Mouse (Mus musculus): Measurements from ENCODE around the gene Zfp638.

The Zfp638 gene

GRCm38 (mm10) chr6:83866954-83867597 is at the start of gene Zfp638:
Gene Zfp638, plus strand, starts transcription at chr6:83867109.
- POLR2A ChIA-PET: interaction anchor here (0.5 to 7.7 kb wide), 92 partner anchors 8 to 1238 kb away, joined by 3 to 86 read pairs (median 4); partner anchors contain the start of genes Paip2b (in 3 of the 4), Dysf (in 2 of the 4), Nagk (in 2 of the 4) and Tex261 (in 1 of the 4)
- CTCF ChIA-PET: interaction anchor here (0.6 to 1.9 kb wide), 25 partner anchors 9 to 367 kb away, joined by 3 to 16 read pairs (median 4); partner anchors contain the start of genes Paip2b (in 3 of the 4), Dysf (in 1 of the 4) and Tex261 (in 1 of the 4)

DNA sequence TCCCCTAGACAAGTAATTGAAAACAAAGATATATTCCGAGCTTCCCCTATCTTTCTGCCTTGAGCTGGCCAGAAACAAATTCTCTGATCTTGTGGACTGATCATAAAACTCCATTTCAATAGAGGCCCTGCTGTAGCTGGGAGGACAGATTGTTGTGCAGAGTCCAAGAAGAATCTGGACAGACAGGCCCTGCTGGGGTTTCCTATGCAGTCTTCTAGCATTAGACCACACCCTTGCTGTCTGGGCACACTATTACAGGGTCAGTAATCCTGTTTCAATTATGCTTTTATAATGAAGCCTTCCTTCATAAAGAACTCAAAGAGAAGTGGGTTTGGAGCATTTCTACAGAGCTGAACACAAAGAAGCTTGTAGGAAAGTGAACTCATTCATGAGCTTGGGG is 47.9 kb upstream of the Zfp638 start:
- CTCF ChIA-PET: interaction anchor here in 1 of 4 experiments (1.3 kb wide), 1 partner anchor 13 kb away, joined by 3 read pairs; the partner anchor contains the start of gene Paip2b

GRCm38 (mm10) chr6:83820727-83821515 is 46.0 kb upstream of the Zfp638 start:
- ChIA-PET POLR2A (interaction anchor here (0.5 to 8.9 kb wide), 11 partner anchors 9 to 160 kb away, joined by 3 to 87 read pairs (median 3); partner anchors contain the start of genes Paip2b (in 3 of the 4), Nagk (in 1 of the 4) and Vax2 (in 1 of the 4)), CTCF (interaction anchor here in 3 of 4 experiments (0.6 to 1.5 kb wide), 5 partner anchors 8 to 148 kb away, joined by 3 to 14 read pairs (median 4); partner anchors contain the start of gene Paip2b (in 1 of the 3))

More for the DNA sequence above, 47.9 kb upstream of the Zfp638 start:
- POLR2A ChIA-PET: interaction anchor here (0.6 to 8.9 kb wide), 10 partner anchors 8 to 171 kb away, joined by 3 to 87 read pairs (median 4); partner anchors contain the start of gene Paip2b (in 3 of the 4)

GRCm38 (mm10) chr6:83821856-83822255 is 45.1 kb upstream of the Zfp638 start:
- CTCF ChIA-PET: interaction anchor here in 3 of 4 experiments (0.6 kb wide), 3 partner anchors 82 to 149 kb away, joined by 3 to 14 read pairs (median 3); no protein-coding TSS in a partner anchor

GRCm38 (mm10) chr6:83830941-83831605 is 35.8 kb upstream of the Zfp638 start:
- CTCF ChIA-PET: interaction anchor here (0.6 to 2.1 kb wide), 20 partner anchors 9 to 1057 kb away, joined by 3 to 11 read pairs (median 4); partner anchors contain the start of genes Tex261 (in 2 of the 4), Hk2 (in 1 of the 4) and Zfp638 (in 1 of the 4)
- POLR2A ChIA-PET: interaction anchor here (0.6 to 6.0 kb wide), 102 partner anchors 7 to 1306 kb away, joined by 3 to 87 read pairs (median 5); partner anchors contain the start of genes Nagk (in 3 of the 4), Zfp638 (in 3 of the 4), Tex261 (in 2 of the 4) and Atp6v1b1 (in 1 of the 4)

More at GRCm38 (mm10) chr6:83821856-83822255, 45.1 kb upstream of the Zfp638 start:
- POLR2A ChIA-PET: interaction anchor here in 3 of 4 experiments (0.5 to 8.9 kb wide), 7 partner anchors 8 to 159 kb away, joined by 3 to 87 read pairs (median 3); partner anchors contain the start of genes Paip2b (in 3 of the 3) and Nagk (in 1 of the 3)

- CTCF ChIA-PET: interaction anchor here (0.6 to 2.1 kb wide), 22 partner anchors 8 to 1057 kb away, joined by 3 to 11 read pairs (median 4); partner anchors contain the start of genes Tex261 (in 2 of the 4), Zfp638 (in 2 of the 4) and Hk2 (in 1 of the 4)
Observed at GRCm38 (mm10) chr6:83831606-83832123, 35.2 kb upstream of the Zfp638 start, which contains the start of gene Paip2b. Gene Paip2b, minus strand, starts transcription at chr6:83831741.

DNA sequence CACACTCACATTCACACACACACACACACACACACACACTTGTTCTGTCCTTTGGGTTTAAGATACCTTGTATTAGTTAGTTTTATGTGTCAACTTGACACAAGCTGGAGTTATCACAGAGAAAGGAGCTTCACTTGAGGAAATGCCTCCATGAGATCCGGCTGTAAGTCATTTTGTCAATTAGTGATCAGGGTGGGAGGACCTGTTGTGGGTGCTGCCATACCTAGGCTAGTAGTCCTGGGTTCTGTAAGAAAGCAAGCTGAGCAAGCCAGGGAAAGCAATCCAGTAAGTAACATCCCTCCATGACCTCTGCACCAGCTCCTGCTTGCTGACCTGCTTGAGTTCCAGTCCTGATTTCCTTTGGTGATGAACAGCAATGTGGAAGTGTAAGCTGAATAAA is 34.5 kb upstream of the Zfp638 start:
- ChIA-PET POLR2A (interaction anchor here in 3 of 4 experiments (0.6 to 6.0 kb wide), 60 partner anchors 9 to 1305 kb away, joined by 3 to 87 read pairs (median 6); partner anchors contain the start of genes Zfp638 (in 3 of the 3), Nagk (in 2 of the 3), Atp6v1b1 (in 1 of the 3) and Dysf (in 1 of the 3)), CTCF (interaction anchor here in 3 of 4 experiments (0.6 to 2.1 kb wide), 10 partner anchors 8 to 1125 kb away, joined by 3 to 11 read pairs (median 4); partner anchors contain the start of genes Tex261 (in 2 of the 3) and Zfp638 (in 2 of the 3))

More at GRCm38 (mm10) chr6:83831606-83832123, 35.2 kb upstream of the Zfp638 start, which contains the start of gene Paip2b:
- POLR2A ChIA-PET: interaction anchor here (0.6 to 6.0 kb wide), 111 partner anchors 9 to 1305 kb away, joined by 3 to 87 read pairs (median 4); partner anchors contain the start of genes Nagk (in 3 of the 4), Tex261 (in 3 of the 4), Zfp638 (in 3 of the 4) and Mob1a (in 2 of the 4)

DNA sequence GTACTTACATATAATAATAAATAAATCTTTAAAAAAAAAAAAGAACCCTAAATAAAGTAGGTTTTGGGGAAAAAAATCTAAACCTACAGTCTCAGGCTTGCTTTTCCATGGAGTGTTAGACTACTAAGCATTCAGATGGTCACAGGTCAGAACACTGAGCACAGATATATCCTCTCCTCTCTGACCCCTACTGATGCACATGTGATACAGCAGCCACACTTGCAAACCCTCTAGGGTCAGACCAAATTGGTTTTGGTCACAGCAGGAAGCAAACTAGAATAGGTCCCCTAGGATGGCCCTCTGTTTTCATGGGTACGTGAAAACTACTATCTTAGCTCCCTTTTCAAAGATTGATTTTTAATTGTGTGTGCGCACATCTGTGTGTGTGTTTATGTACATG is 30.1 kb upstream of the Zfp638 start:
- CTCF ChIA-PET: no interaction called here
- POLR2A ChIA-PET: interaction anchor here in 3 of 4 experiments (0.5 to 1.9 kb wide), 5 partner anchors 8 to 78 kb away, joined by 3 to 6 read pairs (median 4); partner anchors contain the start of gene Zfp638 (in 2 of the 3)

DNA sequence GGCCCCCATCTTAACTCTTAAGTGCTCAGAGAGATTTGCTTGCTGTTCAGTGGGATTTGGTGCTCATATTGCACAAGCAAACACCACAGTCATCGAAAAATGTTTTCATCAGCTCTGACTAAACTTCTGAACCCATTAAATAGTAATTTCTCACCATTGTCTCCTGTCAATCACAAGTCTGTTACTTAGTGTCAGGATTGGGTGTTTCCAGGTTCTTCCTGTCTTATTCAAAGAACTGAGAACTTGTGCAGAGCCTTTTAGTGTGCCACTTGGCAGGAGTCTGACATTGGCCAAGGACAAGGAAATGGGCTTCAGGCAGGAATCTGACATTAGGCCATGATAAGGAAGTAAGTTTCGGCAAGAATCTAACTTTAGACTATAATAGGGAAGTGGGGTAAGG is 28.9 kb upstream of the Zfp638 start:
- POLR2A ChIA-PET: interaction anchor here in 3 of 4 experiments (0.6 to 1.9 kb wide), 9 partner anchors 7 to 77 kb away, joined by 3 to 6 read pairs (median 3); partner anchors contain the start of gene Zfp638 (in 2 of the 3)
- CTCF ChIA-PET: no interaction called here

GRCm38 (mm10) chr6:83840086-83840485 is 26.8 kb upstream of the Zfp638 start:
- POLR2A ChIA-PET: interaction anchor here in 3 of 4 experiments (0.6 to 2.7 kb wide), 10 partner anchors 9 to 232 kb away, joined by 3 to 33 read pairs (median 5); partner anchors contain the start of genes Paip2b (in 2 of the 3), Nagk (in 1 of the 3) and Zfp638 (in 1 of the 3)

GRCm38 (mm10) chr6:83844913-83845312 is 22.0 kb upstream of the Zfp638 start:
- CTCF ChIA-PET: interaction anchor here in 1 of 4 experiments (0.9 to 1.1 kb wide), 2 partner anchors 50 to 69 kb away, joined by 3 read pairs; partner anchors contain the start of gene Nagk

More at GRCm38 (mm10) chr6:83840086-83840485, 26.8 kb upstream of the Zfp638 start:
- CTCF ChIA-PET: interaction anchor here in 3 of 4 experiments (0.7 to 1.9 kb wide), 4 partner anchors 8 to 179 kb away, joined by 3 to 6 read pairs (median 4); partner anchors contain the start of gene Paip2b (in 1 of the 3)

GRCm38 (mm10) chr6:83846141-83846540 is 20.8 kb upstream of the Zfp638 start:
- CTCF ChIA-PET: no interaction called here
- POLR2A ChIA-PET: interaction anchor here in 3 of 4 experiments (0.5 to 4.2 kb wide), 4 partner anchors 15 to 143 kb away, joined by 3 to 17 read pairs (median 3); partner anchors contain the start of gene Paip2b (in 1 of the 3)

More at GRCm38 (mm10) chr6:83844913-83845312, 22.0 kb upstream of the Zfp638 start:
- POLR2A ChIA-PET: interaction anchor here in 2 of 4 experiments (0.6 to 4.2 kb wide), 4 partner anchors 13 to 45 kb away, joined by 3 to 17 read pairs (median 6); partner anchors contain the start of genes Paip2b (in 1 of the 2) and Zfp638 (in 1 of the 2)

DNA sequence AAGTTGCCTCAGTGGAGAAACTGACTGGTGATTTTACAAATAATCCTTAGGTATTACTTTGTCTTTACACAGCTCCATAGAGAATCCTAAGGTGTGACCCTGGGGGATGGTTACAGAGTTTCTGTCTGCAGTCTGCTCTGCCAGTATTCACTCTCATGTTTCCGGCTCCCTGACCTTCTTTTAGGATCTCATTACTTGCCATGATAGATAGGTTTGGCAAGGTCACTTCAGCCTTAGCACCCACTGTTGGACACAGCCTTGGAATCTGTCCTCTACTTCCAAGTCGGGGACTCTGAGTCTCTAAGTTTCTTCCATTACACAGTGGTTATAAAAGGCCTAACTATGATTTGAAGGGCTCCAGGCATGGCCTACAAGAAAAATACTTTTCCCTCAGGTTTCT is 17.5 kb upstream of the Zfp638 start:
- CTCF ChIA-PET: interaction anchor here in 1 of 4 experiments (0.8 kb wide), 1 partner anchor 65 kb away, joined by 3 read pairs; no protein-coding TSS in a partner anchor

DNA sequence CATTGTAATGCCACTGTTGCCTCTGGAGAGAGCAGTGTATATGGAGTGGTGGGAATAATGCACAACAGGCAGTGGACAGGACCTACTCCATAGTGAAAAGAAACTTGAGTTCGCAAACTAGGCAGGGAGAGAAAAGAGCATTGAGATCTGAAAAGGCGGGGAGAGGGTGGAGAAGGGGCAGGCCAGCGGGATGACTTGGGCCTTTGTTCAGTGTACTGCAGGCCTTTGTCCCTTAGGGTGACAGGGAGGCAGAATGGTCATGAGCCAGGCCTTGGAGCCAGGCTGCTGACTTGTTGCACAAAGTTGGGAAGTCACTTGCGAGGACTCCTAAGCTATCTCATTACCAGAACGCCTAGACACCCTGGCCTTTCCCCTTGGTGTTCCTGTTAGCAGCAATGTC is 9.4 kb upstream of the Zfp638 start:
- POLR2A ChIA-PET: interaction anchor here in 3 of 4 experiments (1.0 to 3.1 kb wide), 9 partner anchors 9 to 63 kb away, joined by 3 to 14 read pairs (median 3); partner anchors contain the start of genes Zfp638 (in 2 of the 3), Nagk (in 1 of the 3) and Paip2b (in 1 of the 3)
- CTCF ChIA-PET: interaction anchor here in 2 of 4 experiments (0.6 to 1.8 kb wide), 2 partner anchors 9 to 39 kb away, joined by 3 to 5 read pairs; partner anchors contain the start of gene Zfp638 (in 1 of the 2)

More for the DNA sequence above, 17.5 kb upstream of the Zfp638 start:
- POLR2A ChIA-PET: interaction anchor here in 2 of 4 experiments (0.6 to 3.1 kb wide), 3 partner anchors 18 to 1696 kb away, joined by 3 to 11 read pairs (median 10); partner anchors contain the start of gene Paip2b (in 2 of the 2)

DNA sequence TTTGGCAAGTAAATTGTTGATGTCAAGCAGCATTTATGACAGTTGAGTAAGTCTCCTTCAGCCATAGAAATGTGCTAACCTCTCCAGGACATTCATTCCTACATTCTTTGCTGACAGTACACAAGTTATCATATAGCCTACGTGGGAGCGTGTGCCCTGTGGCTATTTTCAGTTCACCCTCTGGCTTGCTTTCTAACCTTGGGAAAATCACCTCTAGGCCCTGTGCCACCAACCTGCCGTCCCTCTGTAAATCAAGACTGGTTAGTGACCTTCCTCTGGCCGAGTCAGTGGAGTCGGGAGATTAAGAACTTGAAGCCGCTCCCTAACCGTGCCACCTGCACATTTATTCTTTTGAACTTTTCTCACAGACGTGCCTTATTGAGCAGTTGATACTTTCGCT is 6.9 kb upstream of the Zfp638 start:
- CTCF ChIA-PET: interaction anchor here in 2 of 4 experiments (0.6 kb wide), 2 partner anchors 458 to 1103 kb away, joined by 3 to 4 read pairs; no protein-coding TSS in a partner anchor
- POLR2A ChIA-PET: interaction anchor here in 3 of 4 experiments (0.9 to 1.4 kb wide), 3 partner anchors 28 kb away, joined by 3 to 4 read pairs (median 3); partner anchors contain the start of gene Paip2b (in 3 of the 3)
